1 mouse cellular context compared by ENCODE assay signal in genomic region chr9:21439456-21439855, GRCm38 (mm10).
TF ChIP-seq lines count a peak whose summit lies in the region.

No protein-coding gene starts in this region.

TF ChIP-seq in MEL, 35 proteins besides CTCF, POLR2A, EP300 and RAD21 (continued from another document):
- TF ChIP-seq MXI1 (IDR thresholded peaks at IDR 0.05; ENCODE audit: low read depth, low read length) (peak; percentile 98), MYC (IDR thresholded peaks at IDR 0.05; ENCODE audit: low read depth, low read length) (peak; percentile 96), UBTF (IDR thresholded peaks at IDR 0.05; ENCODE audit: borderline replicate concordance, insufficient read depth, low read depth, low read length) (no peak), ETS1 (IDR thresholded peaks at IDR 0.05; ENCODE audit: low read depth, low read length) (peak; percentile 94), GATA1 (IDR thresholded peaks at IDR 0.05; ENCODE audit: low read depth, low read length) (peak; percentile 25; the same call in 1 of the 2 replicates), POLR2AphosphoS5 (IDR thresholded peaks at IDR 0.05; ENCODE audit: borderline replicate concordance, low read depth, low read length) (no peak), SMC3 (IDR thresholded peaks at IDR 0.05; ENCODE audit: low read depth, low read length) (no peak; the same call in 1 of the 2 replicates), CHD2 (IDR thresholded peaks at IDR 0.05; ENCODE audit: low read length) (no peak), USF2 (IDR thresholded peaks at IDR 0.05; ENCODE audit: borderline replicate concordance in 1 of 2, insufficient read depth in 1 of 2, low read depth in 1 of 2, low read length in 2 of 2) (0 out of 4 replicates have a peak, but pooled peaks of 1 of the 2 experiments have one; percentile 29), JUND (IDR thresholded peaks at IDR 0.05; ENCODE audit: low read depth, low read length) (no peak), NELFE (IDR thresholded peaks at IDR 0.05; ENCODE audit: low read depth, low read length) (no peak), MEF2A (IDR thresholded peaks at IDR 0.05; ENCODE audit: extremely low read depth, insufficient replicate concordance, low read depth, low read length, poor library complexity, severe bottlenecking) (peak; percentile 78; the same call in 1 of the 2 replicates), ZKSCAN1 (IDR thresholded peaks at IDR 0.05; ENCODE audit: low read depth, low read length) (peak; percentile 51)
